Mouse (Mus musculus) bone marrow, adult 2 months (tissue): ENCODE measurements around the gene Decr2.

Source experiments
- CTCF ChIP-seq: fragments of 200-500 bp; IDR thresholded peaks from 2 replicates; pipeline ENCODE4 v1.5.1; 2011; ENCODE audit warnings: low read length, control low read depth; ENCODE audit not compliant: control insufficient read depth, insufficient read depth
- POLR2A ChIP-seq: fragments of 200-500 bp; IDR thresholded peaks from 2 replicates; pipeline ENCODE4 v1.6.1; 2011; ENCODE audit warnings: low read depth, mild to moderate bottlenecking, control low read depth, low read length, borderline replicate concordance; ENCODE audit not compliant: control insufficient read depth

DNA sequence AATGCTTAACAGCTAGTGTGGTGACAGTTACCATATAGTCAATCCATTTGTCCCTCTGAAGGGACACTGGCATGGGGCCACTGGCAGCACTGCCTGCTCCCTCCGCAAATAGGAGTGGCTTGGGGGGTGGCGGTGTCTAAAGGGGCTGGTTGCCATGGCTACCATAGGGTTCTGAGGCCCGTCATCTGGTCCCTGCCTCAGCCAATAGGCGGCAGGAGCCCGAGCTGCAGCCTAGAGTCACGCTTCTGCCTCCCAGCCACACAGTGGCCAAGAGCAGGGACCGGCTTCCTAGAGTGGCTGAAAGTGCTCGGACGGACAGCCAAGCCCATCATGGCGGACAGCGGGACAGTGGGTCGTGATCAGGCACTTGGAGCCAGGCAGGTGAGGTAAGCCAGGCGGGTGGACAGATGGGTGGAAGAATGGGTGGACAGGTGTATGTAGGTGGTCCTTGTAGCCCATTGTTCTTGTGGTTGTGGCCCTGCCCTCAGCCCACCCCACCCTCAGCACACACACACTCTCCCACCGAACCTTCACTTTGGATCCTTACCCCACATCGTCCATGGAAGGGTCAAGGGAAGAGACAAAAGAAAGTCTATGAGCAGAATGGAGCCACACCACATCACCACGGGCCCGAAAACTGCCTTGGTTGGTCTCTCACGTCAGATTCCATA, 41.1 kb upstream of the Decr2 start:
- TF ChIP-seq POLR2A (no peak), CTCF (no peak)
